Mouse (Mus musculus) thymus, adult 18-20 months (tissue): Measurements from ENCODE around the gene Stk17b.

Experiments
- DNase-seq, 2 experiments: peaks; one replicate each; pipeline ENCODE4 v3.0.0; 2022; ENCODE audit warnings: mixed read lengths in 2 of 2

The Stk17b gene

DNA sequence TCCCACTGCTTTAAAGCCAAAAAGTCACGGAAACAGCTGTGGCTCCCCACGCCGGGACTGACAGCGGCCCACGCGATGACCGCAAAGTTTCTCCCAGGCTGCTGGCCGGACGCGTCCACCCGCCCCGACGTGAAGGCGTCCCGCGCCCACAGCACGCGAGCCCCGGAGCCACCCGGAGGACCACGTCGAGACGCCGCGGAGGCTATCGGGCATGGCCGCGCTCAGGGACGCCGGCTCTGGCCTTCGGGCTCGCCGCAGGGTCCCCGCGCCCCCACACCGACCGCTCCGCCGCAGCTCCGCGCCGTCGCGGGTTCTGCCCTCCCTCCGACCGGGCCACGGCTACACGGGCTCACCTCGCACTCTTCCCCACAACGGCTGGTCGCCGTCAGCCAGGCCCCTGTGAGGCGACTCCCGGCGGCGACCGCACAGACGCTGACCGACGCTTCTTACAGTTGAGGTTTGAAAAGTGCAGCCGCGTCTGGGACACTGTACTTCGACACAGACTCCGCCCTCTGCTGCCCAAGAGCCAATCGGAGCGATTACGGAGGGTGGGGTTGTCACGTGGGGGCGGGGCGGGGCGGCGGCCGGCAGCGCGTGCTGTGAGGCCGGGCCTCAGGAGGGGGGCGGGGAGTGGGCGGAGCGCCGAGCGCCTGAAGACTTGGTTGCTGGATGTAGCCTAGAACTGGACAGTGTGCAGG lies at the start of gene Stk17b:
TSS of gene Stk17b (minus strand) at position 504 of the 698 bp plus-strand sequence.
- peak; percentile 83 to 86 for DNase-seq

DNA sequence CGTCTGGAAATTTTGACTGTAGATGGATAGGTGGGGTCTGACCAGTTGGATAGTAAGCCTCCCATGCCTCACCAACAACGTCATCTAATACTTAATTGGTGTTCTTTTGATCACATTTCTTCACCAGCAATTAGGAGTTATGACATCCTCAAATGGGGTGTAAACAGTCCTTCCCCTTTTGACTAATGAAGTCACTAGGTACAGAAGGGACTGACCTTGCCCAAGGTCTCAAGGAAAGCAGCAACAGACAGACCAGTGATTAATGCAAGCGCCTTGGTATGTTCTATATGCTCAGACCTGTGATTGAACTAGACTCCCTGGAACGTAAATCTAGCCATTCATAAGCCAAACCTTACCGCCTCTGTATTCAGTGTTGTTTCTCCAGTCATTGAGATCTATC lies 45.3 kb upstream of the Stk17b start:
- DNase-seq = no peak

DNA sequence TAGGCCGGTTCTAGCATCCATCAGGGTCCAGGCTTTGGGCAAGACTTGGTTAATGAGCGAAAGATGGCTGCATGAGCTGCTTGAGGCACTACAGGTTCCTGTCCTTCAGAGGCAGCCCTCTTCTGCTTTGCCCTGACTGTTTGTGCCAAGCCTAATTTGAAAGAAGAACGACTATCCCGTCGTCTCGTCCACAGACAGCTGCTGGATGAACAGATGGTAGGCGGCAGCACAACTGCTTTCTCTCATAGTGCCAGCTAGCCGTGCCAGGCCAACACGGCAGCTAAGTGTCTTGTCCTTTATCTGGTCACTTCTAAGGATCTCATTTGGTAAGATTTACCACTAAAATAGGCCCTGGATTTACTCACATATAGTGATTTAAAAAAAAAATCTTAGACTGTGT lies 44.1 kb upstream of the Stk17b start:
- DNase-seq = no peak

DNA sequence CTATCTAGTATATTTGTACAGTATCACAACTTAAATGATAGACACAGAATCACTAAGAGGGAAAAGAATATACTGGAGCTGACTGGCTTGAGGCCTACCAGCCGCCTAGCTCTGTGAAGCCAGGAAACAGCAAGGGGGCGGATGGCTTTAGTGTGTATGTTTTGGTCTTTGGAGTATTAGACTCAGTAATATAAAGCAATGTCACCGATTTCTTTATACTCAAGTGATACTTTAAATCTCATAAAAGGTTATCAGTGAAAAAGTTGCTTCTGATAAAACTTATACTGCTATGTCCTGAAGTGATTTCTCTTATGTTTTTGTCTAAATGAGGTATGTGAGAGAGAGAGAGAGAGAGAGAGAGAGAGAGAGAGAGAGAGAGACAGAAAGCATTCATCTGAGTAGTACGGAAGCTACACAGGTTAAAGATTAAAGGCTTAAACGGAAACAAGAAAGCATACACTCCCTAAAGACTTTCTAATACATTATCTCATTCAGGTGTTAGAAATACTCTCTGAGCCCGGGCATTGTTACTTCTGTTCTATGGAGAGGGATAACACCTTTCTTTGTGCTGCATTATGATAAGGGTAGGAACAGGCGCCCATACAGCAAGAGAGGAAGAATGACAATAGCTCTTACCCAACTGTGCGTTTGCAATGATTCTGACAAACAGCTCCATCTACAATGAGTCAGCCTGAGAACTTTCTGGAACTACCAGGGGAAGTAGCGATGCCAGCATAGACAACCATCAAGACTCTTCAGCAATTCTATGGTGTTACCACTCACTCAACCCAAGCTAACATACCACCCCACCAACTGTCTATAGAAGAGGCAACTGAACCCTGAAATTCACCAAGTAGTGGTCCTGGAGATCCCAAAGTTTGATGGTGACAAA lies 39.7 kb upstream of the Stk17b start:
- DNase-seq = no peak

DNA sequence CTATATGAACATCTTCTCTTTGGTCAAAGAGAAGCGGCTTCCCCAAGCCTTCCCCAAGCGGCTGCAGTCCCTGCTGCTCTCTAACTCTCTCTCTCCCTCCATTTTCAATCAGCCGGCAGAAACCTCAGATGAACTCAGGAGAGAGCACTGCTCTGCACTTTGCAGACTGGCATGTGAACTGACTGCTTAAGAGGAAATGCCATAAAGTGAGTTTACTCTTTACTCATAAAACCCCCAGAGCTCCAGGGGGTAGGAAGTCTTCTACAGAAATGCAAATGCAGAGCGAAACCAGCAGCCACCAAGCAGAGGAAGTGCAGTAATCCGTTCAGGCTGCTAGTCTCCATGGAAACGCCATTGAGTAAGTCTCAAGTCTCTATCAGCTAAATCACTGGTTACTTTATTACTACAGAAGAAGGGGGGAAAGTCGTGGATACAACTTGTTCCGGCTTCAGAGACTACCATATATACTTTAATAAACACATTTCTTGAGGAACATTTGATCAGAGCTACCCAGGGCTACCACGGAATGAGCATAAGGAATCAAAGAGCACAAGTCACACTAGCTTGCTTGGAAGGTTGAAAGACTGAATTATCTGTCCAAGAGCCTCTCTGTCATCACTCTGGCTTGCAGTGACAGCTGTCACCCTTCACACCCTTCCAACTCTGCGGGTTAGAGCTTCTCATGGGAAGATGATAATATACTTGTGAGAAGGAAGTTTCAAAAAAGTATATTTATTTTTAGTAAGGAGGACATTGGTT lies 38.8 kb upstream of the Stk17b start:
- peak; percentile 31 to 61 for DNase-seq

DNA sequence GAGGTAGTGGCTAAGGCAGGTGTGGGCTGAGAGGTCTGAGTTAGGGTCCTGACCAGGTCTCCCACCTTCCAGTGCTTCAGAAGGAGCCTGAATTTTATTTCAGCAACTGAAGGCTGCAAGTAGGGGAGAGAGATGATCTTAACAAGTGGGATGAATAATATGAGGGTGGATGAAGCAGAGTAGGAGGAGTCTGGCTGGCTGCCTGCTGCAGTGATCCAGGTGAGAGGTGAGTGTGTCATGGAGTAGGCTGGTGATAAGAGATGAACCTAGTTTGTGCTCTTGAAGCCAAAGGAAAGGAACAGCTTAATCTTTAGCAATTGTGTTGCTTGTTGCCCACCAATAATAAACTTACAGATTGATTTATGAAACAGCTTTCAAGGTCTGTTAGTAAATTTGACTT lies 37.0 kb upstream of the Stk17b start:
- DNase-seq = no peak

DNA sequence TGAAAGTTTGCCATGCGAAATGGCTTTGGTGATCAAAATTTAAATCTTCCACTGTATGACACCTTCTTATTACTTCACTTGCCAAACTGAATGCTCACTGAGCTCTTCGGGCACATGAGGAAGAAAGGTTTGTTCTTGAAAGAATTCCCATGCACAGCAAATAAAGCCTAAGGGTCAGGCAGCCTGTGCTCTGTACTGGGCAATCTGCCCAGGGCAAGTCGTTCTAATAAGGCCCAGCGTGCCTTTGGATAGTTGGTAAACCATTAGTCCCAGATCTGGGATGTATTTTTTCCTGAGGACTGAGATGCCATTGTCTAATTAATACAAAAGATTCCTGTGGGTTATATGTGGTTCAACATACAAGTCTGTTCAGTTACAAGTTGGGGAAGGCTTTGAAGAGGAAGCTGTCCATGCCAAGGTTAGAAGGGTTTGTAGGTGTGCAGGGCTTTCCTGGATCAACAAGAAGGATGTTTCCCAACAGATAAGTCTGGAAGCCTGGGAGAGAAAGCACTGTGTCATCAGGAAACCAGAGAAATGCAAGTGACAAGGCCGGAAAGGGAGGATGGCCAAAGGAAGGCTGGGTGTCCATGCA lies 35.1 kb upstream of the Stk17b start:
- DNase-seq = no peak

DNA sequence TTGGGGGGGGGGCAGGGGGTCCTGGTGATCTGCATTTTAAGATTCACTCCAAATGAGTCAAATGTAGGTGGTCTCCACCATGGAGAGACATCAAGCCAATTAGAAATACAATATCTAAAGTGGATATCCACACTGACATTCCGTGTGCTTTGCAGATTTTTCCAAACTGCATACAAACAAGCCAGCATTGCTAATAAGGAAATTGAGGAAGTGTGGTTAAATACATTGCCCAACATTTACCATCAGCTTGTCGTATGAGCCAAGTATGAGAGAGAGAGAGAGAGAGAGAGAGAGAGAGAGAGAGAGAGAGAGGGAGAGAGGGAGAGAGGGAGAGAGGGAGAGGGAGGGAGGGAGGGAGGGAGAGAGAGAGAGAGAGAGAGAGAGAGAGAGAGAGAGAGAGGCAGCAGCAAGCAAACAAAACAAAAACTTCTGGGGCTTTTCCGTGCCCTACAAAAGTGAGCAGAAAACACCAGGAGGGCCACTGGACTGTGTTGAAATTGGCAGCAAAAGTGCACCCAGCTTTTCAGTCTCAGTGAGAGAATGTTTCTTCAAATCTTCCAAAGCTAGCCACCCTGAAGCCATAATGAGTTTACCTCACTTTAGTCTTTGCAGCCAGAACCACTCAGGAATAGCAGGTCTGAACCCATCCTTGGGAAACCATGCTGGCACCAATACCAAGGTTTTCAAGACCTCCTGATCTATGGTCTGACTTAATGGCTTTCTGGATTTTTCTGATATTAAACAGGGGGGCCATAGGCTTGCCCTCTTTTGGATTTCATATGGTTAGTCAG lies 33.2 kb upstream of the Stk17b start:
- DNase-seq = no peak

DNA sequence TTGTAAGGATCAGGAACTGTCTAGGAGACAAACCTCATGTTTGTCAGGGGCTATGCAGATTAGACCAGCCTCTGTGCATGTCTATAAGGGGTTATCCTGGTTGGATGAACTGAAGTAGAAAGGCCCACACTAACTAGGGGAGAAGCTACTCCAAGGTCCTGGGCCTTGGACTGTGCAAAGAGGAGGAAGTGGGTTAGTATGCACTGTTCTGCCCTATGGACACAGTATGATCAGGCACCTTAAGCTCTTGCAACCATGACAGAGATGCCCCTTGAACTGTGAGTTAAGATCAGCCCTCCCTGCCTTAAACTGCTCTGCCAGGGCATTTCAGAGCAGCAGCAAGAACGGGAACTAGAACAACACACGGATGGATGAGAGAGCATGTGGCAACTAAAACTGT lies 31.3 kb upstream of the Stk17b start:
- DNase-seq = no peak

DNA sequence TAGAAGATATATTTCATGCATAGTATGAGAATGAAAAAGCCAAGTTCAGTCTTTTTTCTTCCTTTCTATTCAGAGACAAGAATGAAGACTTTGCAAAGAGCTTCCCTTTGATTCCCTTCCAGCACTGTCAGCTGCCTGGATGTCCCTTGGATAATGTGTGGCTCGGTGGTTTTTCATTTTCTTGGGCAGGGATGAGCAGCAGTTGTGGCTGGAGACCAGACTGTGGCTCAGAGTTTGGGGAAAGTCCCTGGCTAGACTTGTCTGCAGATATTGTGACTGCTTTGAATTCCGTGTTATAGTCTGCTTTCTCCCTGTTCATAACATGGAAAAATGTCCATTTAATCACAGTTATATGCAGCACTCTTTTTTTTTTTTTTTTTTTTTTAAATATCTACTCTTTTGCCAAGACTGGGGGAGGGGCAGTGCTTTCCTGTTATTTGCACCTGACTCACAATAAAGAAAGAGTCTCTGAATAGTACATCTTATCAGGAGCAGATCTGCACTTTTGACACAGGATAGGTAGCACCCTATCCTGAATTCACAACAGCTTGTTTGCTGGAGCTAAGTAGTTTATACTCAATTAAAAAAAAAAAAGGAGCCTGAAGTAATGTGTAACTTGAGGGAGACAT lies 29.2 kb upstream of the Stk17b start:
- DNase-seq = no peak

DNA sequence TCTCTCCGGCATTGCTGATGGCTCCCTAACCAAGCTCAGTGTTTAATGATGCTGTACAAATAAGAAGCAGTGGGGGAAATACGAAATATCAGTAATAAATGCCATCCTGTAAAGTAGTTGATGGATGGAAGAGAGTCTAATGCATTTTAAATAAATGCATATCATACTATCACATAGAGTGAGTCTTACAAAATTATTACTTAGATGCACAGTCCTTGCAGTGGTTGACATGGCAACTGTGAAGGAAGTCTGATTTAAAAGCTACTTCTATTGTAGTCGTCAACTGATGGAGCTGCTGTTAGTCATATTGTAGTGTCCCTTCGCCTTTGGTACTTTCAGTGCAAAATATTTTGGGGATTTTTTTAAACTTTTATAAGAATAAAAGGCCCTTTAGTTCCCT lies 26.9 kb upstream of the Stk17b start:
- no peak for DNase-seq

DNA sequence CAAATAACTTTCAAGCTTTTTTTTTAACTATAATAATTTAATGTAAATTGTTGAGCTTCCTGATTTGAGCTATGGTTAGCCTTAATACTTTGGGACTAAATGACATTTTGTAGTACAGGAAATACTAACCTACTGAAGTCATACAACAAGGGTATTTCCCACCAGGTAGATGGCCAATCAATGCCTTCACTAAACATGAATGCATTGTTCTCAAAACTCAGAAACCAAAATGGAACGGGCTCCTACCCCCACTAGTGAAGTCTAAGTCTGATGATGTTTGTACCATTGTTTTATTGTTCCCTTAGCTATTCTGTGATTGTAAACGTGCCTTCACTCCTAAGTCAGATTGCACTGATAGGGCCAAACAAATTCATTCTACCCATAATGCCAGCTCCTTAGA lies 23.2 kb upstream of the Stk17b start:
- no peak for DNase-seq

DNA sequence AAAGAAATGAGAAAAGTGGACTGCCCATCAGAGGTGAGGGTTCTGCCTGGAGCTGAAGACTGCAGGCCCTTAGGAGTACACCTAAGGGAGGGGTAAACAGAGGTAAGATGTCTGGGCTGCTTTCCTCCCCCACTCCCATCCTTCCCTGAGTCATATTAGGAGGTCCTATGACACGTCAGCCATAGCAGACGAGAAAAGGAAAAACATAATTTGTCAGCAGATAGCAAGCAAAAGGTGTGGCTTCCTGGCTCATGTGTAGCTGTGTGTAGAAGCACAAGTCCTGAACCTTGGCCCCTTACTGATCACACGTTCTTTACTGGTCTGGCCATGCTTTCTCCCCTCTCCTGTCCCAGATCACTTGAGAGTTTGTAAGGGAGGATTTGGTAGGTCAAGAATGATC lies 12.8 kb upstream of the Stk17b start:
- no peak for DNase-seq

DNA sequence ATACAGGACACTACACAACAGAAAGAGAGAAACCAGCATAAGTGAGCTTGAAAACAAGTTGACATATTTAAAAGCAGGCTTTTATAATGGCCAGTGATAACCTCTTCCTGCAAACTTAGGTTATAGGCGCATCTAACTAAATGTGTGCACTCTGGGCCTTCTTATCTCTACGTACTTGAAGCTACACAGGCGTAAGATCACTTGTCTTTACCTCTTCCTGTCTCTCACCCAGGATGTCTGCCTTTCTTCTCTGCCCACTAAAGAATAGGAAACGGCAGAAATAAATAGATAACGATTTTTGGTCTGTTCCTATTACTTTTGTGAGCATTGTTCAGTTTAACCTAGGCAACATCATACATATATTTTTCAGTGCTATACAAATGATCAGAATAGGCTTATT lies 12.1 kb upstream of the Stk17b start:
- no peak for DNase-seq

DNA sequence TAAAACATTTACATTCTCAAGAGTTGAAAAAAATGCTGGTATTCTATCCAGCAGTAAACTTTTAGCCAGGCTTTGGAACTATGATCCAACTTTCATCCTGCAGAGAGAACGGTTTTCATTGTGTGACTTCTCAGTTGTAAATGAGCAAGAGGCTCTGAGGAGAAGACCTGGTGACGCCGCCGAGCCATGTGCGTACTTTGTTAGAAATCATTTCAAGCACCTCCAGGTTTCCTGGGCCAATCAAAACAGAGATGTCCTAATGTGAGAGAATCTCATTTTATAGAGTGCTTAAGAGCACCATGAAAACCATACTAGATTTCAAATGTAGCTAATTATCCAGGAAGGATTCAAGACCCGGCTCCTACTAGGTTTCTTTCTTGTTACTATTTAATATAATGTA lies 11.2 kb upstream of the Stk17b start:
- DNase-seq = no peak

DNA sequence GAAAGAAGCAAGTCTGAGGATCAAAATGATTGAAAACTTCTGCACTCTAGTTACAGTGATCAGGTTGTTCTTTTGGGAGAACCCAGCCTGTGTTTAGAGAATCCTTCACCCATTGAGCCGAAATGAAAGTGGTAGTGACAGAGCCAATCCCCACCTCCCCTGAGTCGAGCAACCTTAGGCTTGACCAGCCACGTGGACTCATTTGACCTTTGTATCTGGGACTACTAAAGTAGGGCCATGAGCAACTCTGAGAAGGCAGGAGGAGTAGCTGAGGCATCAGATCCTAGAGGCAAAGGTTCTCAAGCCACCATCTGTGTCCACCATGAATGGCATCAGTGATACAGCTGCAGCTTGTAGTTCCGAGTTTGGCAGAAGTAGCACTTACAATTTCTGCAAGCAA lies 10.6 kb upstream of the Stk17b start:
- DNase-seq = no peak

DNA sequence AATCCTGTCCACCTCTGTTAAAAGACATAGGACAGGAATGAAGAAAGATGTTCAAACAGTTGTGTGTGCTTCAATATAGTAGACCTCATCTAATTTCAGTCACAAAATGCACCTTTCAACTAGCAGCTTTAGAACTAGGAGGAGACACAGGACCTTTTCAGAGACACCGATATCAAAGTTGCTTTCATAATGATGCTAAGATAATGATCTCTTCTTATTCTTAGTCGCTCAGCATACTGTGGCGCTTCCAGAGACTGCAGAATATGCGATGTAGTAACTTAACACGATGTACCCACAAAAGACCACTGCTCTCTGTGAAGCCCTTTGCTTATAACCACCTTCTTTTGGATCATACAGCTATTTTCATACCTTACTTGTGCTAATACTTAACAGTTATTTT lies 10.1 kb upstream of the Stk17b start:
- no peak for DNase-seq

DNA sequence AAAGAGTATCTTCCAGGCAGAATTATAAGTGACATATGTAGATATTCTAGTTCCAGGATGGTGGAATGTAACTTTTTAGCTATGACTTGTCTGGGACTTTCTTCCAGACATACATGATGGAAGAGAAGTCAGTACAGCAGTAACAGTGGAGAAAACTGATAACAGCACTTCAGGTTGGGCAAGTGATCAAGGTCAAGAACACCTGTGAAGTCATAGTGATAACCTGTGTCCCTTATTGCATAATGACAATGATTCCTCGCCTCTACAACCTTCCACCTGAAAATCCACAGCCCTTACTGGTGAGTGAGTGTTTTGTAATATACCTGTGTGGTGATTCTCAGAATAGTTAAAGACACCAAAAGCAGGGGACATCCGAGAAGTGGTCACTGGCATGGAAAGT lies 9.3 kb upstream of the Stk17b start:
- no peak for DNase-seq

DNA sequence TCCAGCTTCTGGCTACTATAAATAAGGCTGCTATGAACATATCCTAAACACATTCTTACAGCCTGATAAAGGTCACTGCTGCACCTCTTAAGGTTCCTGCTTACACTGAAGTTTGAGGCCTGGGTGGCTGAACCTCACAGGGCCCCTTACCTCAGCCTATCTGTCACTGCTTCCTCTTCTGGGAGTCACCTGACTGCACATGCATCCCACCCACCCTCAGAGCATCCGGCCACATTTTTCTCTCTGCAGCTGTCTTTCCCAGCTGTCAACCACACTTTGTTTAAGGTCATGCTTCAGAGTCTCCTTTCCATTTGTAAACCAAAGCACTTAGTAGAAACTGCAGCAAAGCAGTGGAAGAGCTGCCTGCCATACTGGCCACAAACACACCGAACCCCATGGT lies 6.3 kb upstream of the Stk17b start:
- peak; percentile 82 to 88 for DNase-seq

DNA sequence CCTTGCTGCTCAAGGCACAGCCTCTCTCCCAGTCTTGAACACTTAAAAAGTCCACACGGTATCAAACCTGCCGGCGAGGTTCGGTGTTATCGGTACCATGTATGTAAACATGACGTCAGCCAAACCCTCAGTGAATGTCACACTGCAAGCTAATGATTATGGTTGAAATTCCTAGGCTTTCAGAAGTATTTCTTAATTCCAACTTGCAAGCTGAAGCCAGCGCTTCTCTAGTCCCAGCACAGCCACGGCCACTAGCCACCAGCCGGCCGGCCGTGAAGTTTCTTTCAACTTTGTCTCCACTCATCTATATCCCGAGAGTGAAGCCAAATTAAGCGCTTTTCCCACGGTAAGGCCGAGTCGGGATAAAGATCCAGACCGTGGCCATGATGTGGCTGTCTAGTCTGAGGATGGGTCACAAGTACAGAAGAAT lies 718 bp downstream of the Stk17b start:
- DNase-seq = peak in 1 of 2 experiments; percentile 16

DNA sequence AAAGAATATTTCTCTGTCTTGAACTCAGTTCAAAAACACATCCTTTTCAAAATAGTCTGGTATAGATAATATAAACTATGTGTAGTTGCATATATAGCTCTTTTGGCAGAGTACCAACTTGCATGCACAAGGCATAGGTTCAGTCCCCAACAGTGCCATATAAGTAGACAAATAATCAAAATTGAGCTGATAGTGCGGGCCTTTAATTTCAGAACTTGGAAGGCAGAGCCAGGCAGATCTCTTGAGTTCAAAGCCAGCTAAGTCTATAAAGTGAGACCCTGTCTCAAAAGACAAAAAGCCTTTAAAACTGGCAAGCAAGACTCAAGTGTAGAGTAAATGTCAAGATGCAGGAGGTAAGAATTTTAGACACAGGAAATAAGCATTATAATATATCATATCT lies 2.1 kb downstream of the Stk17b start:
- DNase-seq = no peak

DNA sequence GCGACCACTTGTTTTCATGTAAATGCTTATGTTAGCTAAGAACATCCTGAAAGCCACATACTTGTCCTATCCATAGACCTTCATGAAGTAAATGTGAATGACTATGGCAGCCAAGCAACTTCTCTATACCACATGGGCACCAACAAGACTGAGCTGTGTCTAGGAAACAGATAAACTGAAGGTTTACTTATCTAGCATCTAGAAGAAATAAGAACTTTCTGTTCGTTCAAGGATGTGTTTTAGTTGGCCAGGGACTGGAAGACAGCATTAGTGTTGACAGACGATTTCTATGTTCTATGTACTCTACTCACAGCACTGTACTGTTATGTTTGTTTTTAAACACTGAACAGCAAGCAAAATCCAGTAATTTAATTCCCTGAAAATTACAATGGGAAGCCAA lies 2.9 kb downstream of the Stk17b start:
- DNase-seq = no peak
